Mouse (Mus musculus) lung, adult 2 months (tissue): ENCODE results near the gene Ache.

Experiments used
- CTCF ChIP-seq: fragments of 200-500 bp; IDR thresholded peaks from 2 replicates; pipeline ENCODE4 v1.5.1; 2011; ENCODE audit warnings: mild to moderate bottlenecking, low read length, control low read depth; ENCODE audit not compliant: insufficient read depth
- POLR2A ChIP-seq: fragments of 200-500 bp; IDR thresholded peaks from 2 replicates; pipeline ENCODE4 v1.6.1; 2011; ENCODE audit warnings: low read depth, mild to moderate bottlenecking, control low read depth, low read length, borderline replicate concordance; ENCODE audit errors: extremely low read depth

GRCm38 (mm10) chr5:137288999-137289470 is 1.7 kb downstream of the Ache start:
- TF ChIP-seq CTCF: no peak
- no peak for TF ChIP-seq POLR2A
